Mouse (Mus musculus) stomach, postnatal 0 days (tissue): ENCODE measurements around the gene Trpc5. TPM values are rescaled to one million over a fixed set of nuclear protein-coding genes. Genes with fewer than 3 reads are reported as not detected.

Source experiments
- ATAC-seq: fragments of 200-750 bp; cut with Nextera tagmentation; 2 replicates; pipeline ENCODE4 v1.8.0; 2017; ENCODE audit not compliant: low FRiP score, low TSS enrichment
- DNase-seq: peaks from one replicate; pipeline ENCODE4 v3.0.0-alpha.2; 2016; ENCODE audit warnings: low spot score
- H3K27ac ChIP-seq: fragments of 300-500 bp; sonication (generic); replicated peaks from 2 replicates; pipeline ENCODE4 v1.5.1; 2014; ENCODE audit warnings: mild to moderate bottlenecking, control low read depth
- H3K27me3 ChIP-seq: fragments of 300-500 bp; sonication (generic); 2 replicates; pipeline ENCODE4 v1.6.1; 2014; ENCODE audit warnings: low read length; ENCODE audit not compliant: control insufficient read depth, insufficient read depth
- H3K36me3 ChIP-seq: fragments of 300-500 bp; sonication (generic); 2 replicates; pipeline ENCODE4 v1.6.1; 2014; ENCODE audit warnings: low read length, mixed read lengths; ENCODE audit not compliant: control insufficient read depth, insufficient read depth
- H3K4me1 ChIP-seq: fragments of 300-500 bp; sonication (generic); replicated peaks from 2 replicates; pipeline ENCODE4 v1.6.1; 2014; ENCODE audit warnings: antibody characterized with exemption; ENCODE audit not compliant: control insufficient read depth, insufficient read depth
- H3K4me2 ChIP-seq: fragments of 300-500 bp; sonication (generic); replicated peaks from 2 replicates; pipeline ENCODE4 v1.6.1; 2014; ENCODE audit warnings: low read depth, mild to moderate bottlenecking, control low read depth, moderate library complexity
- H3K4me3 ChIP-seq: fragments of 300-500 bp; sonication (generic); 2 replicates; pipeline ENCODE4 v1.5.1; 2014; ENCODE audit warnings: low read depth, low read length, control low read depth
- H3K9ac ChIP-seq: fragments of 300-500 bp; sonication (generic); 2 replicates; pipeline ENCODE4 v1.6.1; 2014; ENCODE audit warnings: mild to moderate bottlenecking, low read length, control low read depth, mixed read lengths
- H3K9me3 ChIP-seq: fragments of 300-500 bp; sonication (generic); 2 replicates; pipeline ENCODE4 v1.6.1; 2016; ENCODE audit warnings: low read length; ENCODE audit not compliant: control insufficient read depth
- CTCF ChIP-seq: IDR thresholded peaks from 2 replicates; pipeline ENCODE4 v1.5.1; 2016; ENCODE audit warnings: antibody characterized with exemption, low read depth, mild to moderate bottlenecking, moderate library complexity
- EP300 ChIP-seq: optimal IDR thresholded peaks from 2 replicates; pipeline ENCODE3; 2016; ENCODE audit warnings: antibody characterized with exemption
- WGBS: fragments of 180-500 bp; shearing (Covaris S2); extraction: QIAGEN DNeasy Blood & Tissue Kit; methylation state at CpG from one replicate; pipeline ENCODE4 v1.1.7; 2014; 5-methylcytosine and 5-hydroxymethylcytosine counted together
- polyA plus RNA-seq: library from polyadenylated mRNA; unstranded; fragments of >200 nt; fragmentation: Nextera tagmentation; extraction: Ambion mirVana; gene quantifications from 2 replicates; pipeline ENCODE4 v1.2.1, GENCODE M21; 2015

Gene Trpc5
- polyA plus RNA-seq, 1 experiment from 2014 or later = 0.05 TPM

DNA sequence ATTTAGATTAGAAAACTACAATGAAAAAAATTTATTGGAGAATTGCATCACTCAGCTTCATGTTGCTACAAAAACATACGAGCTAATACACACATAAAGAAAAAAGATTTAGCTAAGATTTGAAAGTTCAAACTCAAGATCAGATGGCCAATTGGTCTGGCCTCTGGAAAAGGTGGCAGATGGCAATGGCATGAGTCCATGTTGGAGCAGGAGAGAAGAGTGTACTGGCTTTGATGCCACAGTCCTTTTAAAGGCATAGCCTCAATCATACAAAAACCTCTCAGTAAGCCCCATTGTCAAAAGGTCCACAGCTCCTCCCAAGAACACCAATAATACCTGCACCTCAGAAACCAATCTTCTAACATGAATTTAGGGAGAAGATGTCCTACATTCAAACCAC is 196.6 kb downstream of the Trpc5 start:
- TF ChIP-seq CTCF (no peak), EP300 (no peak)
- ATAC-seq (no peak), DNase-seq (no peak)
- Histone ChIP-seq H3K9me3 (no peaks in the 10 kb centered on the region), H3K4me2 (no peak overlapping the region), H3K36me3 (no peaks in the 10 kb centered on the region), H3K4me3 (no peak overlapping the region), H3K27ac (no peak overlapping the region), H3K4me1 (no peaks in the 10 kb centered on the region), H3K9ac (no peak overlapping the region), H3K27me3 (no peaks in the 10 kb centered on the region)
- WGBS = 71% methylated on average over 1 of the region's 1 CpGs

DNA sequence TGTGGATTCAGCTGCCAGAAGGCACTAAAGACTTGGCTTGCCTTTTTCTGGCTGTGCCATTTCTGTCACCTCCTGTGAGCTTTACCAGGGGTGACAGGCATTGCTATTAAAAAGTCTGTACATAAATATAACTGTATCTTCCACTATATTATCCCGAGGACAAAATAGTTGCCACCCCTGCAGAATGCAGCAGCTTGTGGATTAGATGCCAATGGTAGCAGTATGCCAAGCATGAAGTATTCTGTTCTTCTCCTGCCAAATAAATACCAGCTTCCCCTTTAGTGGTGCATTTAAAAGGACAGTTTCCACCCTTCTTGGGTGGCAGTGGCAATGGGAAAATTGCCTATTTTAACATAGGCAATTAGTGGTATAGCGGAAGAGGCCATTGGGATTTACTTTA is 223.6 kb downstream of the Trpc5 start:
- DNase-seq (no peak), ATAC-seq (no peak)
- Histone ChIP-seq H3K9me3 (no peaks in the 10 kb centered on the region), H3K4me1 (no peaks in the 10 kb centered on the region), H3K9ac (no peak overlapping the region), H3K27ac (no peak overlapping the region), H3K27me3 (no peaks in the 10 kb centered on the region), H3K4me2 (no peak overlapping the region), H3K36me3 (no peaks in the 10 kb centered on the region), H3K4me3 (no peak overlapping the region)
- 91% methylated on average over 2 of the region's 2 CpGs for WGBS
- no peak for TF ChIP-seq EP300
- TF ChIP-seq CTCF = no peak

DNA sequence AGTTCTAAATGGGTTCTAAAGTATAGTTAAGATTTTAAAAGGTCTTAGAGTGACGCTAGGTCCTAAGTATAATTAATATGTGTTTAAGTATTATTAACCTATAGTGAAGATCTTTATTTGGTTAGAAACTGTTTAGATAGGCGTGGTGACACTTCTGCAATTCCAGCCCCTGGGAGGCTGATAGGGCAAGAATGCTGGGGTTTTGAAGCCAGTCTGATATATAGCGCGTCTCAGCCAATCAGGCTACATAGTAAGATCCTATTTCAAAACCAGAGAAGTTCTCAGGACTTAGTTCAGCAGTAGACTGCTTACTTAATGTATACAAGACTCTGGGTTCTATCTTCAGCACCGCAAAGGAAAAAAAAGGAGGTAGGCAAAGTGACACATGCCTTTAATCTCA is 231.7 kb downstream of the Trpc5 start, which contains the start of gene Trpc5os:
TSS of gene Trpc5os (plus strand) at position 301 of the 400 bp plus-strand sequence.
- H3K9me3 ChIP-seq = no peaks in the 10 kb centered on the region
- TF ChIP-seq CTCF (no peak), EP300 (no peak)
- H3K9ac ChIP-seq = no peak within 1 kb of the TSS
- H3K4me1 ChIP-seq = no peaks in the 10 kb centered on the region
- H3K27me3 ChIP-seq = no peaks in the 10 kb centered on the region
- H3K27ac ChIP-seq = no peak within 1 kb of the TSS
- no peak within 1 kb of the TSS for H3K4me2 ChIP-seq
- no peak within 1 kb of the TSS for H3K4me3 ChIP-seq
- ATAC-seq = no peak
- 68% methylated on average over 5 of the region's 5 CpGs for WGBS
- no peak for DNase-seq
- H3K36me3 ChIP-seq = no peaks in the 10 kb centered on the region

DNA sequence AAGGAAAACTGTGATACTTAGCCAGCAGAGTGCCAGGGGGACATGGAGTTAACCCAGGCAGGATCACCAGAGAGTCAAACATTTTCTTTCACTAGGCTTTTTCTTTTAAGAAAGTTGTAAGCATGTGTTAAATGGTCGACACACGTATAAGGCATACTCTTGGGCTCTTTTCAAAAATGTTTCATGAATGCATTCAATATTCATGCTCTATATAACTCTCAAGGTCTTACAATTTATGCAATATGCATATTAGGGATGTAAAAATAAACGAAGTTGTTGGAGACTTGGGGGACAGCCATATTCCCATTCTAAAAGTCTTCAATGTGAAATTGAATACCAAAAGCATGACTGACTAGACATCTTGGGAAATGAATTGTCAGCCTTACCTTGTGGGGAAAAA is 264.1 kb downstream of the Trpc5 start:
- no peak for ATAC-seq
- no peaks in the 10 kb centered on the region for H3K27me3 ChIP-seq
- H3K36me3 ChIP-seq = no peaks in the 10 kb centered on the region
- TF ChIP-seq EP300 (no peak), CTCF (no peak)
- no peak overlapping the region for H3K27ac ChIP-seq
- H3K9me3 ChIP-seq = no peaks in the 10 kb centered on the region
- no peak overlapping the region for H3K9ac ChIP-seq
- H3K4me1 ChIP-seq = no peaks in the 10 kb centered on the region
- H3K4me2 ChIP-seq = no peak overlapping the region
- no peak for DNase-seq
- no peak overlapping the region for H3K4me3 ChIP-seq
- 64% methylated on average over 3 of the region's 3 CpGs for whole genome bisulfite sequencing

DNA sequence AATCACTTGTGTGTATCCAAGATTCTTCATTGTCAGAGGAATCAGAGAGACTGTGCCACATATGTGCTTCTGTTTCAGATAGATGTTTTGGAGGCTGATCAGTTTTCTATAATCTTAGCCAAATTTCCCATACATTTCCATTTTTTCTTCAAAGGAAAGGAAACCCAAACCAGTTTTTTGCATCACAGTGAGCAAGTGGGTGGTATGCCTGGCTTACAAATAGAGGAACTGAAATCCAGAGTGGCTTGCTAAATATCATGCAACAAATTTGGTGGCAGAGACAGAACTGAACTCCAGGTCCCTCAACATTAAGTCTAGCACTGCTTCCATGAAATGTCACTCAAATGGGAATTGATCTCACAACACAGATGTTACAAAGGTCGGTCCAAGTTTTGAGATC is 266.9 kb downstream of the Trpc5 start:
- Histone ChIP-seq H3K27me3 (no peaks in the 10 kb centered on the region), H3K4me1 (no peaks in the 10 kb centered on the region), H3K27ac (no peak overlapping the region), H3K4me2 (no peak overlapping the region), H3K4me3 (no peak overlapping the region), H3K36me3 (no peaks in the 10 kb centered on the region), H3K9me3 (no peaks in the 10 kb centered on the region), H3K9ac (no peak overlapping the region)
- no peak for DNase-seq
- no peak for ATAC-seq
- TF ChIP-seq EP300 = no peak
- TF ChIP-seq CTCF = no peak
- 91% methylated on average over 1 of the region's 1 CpGs for WGBS

DNA sequence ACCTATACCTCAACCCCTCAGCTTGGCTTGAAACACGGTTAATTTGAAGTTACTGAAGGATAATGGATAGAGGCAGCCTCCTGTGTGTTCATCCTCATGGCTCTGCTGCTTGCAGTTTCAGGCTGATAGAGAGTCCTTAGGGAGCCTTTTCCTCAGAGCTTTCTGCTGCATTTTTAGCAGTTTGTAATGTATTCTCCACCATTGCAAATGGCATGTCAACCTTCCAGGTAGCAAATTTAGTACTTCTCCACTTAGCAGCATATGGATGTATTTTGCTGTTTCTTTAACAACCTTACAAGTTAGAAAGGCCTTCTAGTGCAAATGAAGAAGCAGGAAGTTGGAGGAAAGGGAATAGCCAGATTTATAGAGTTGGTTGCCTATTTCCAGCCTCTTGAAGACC is 267.7 kb downstream of the Trpc5 start:
- no peak for DNase-seq
- H3K9me3 ChIP-seq = no peaks in the 10 kb centered on the region
- ATAC-seq = no peak
- no peak overlapping the region for H3K9ac ChIP-seq
- no peaks in the 10 kb centered on the region for H3K27me3 ChIP-seq
- H3K4me3 ChIP-seq = no peak overlapping the region
- no peak overlapping the region for H3K27ac ChIP-seq
- no peak for TF ChIP-seq CTCF
- TF ChIP-seq EP300 = no peak
- 63% methylated on average over 1 of the region's 1 CpGs for WGBS
- no peaks in the 10 kb centered on the region for H3K36me3 ChIP-seq
- H3K4me2 ChIP-seq = no peak overlapping the region
- no peaks in the 10 kb centered on the region for H3K4me1 ChIP-seq
